Mouse (Mus musculus) layer of hippocampus, adult 11-12 months (tissue): Measurements from ENCODE around the gene Epyc.

Source experiments
- DNase-seq: peaks from one replicate; pipeline ENCODE4 v3.0.0; 2022; ENCODE audit warnings: low spot score

The Epyc gene

DNA sequence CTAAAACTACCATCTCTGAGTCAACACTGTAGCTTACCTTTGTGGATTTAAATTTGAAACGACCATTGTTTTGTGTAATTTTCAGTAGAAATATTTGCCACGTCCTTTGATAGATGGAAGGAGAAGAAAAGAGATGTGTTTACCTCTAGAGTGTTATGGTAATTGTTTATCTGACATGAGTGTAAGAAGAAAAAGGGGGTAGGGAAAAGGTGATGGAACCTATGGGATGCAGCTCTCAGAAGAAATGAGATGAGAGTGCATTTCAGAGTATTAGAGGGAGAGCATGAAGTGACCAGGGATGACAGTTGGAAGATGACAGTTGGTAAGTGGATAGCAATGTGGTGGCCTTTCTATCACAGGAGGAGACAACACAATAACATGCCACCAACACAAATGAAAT is at the start of gene Epyc:
TSS of gene Epyc (plus strand) at position 301 of the 400 bp plus-strand sequence.
- DNase-seq, result no peak

DNA sequence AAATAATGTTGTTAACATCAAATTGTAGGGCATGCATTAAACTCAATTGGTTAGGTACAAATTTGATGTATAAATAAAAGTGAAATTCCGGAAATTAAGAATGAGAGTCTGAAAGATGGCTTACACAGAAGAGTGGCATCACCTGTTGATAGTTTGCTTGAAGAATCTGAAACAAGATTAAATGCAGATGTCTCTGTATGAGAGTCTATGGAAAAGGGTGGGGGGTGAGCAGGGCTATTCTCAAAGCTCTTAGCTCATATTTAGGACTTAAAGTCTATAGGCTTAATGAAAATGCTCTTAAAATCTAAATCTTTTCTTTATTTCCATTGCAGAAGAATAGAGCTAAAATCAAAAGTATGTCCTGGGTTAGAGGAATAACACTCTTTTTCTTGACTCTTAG is 48.2 kb upstream of the Epyc start:
- no peak for DNase-seq

DNA sequence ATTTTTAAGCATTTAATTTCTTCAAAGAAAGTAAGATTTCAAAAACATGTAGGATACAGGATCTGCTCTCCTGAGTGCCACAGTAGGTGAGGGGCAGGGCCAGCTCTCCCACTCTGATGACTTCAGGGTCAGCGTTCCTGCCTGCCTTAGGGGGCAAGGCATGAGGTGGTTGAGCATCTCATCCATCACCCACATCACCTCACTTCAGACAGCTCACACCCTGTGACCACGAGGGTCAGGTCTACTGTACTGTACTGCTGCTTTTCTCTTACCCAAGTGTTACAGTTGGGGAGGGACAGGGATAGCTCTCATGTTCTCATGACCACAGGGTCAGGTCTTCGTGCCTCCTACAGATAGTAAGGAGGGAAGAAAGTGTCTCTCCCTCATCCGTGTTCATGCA is 42.1 kb upstream of the Epyc start:
- no peak for DNase-seq

DNA sequence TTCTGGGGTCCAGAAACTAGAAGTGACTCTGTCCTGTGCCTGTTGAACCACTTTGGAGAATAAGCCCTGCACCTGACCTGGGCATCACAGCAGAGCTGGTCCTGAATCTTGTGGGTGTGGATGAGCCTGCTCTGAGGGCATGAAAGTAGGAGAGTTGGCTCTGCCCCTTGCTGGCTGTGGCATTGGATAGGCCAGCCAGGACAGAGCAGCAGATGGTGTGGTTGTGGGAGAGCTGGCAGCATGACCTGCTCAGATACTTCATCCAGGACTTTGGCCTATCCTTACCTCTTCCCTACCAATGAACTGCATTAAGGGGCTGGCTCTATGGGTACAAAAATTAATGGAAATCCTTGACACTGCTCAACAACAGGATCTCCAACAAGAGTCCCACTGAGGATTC is 40.6 kb upstream of the Epyc start:
- no peak for DNase-seq

DNA sequence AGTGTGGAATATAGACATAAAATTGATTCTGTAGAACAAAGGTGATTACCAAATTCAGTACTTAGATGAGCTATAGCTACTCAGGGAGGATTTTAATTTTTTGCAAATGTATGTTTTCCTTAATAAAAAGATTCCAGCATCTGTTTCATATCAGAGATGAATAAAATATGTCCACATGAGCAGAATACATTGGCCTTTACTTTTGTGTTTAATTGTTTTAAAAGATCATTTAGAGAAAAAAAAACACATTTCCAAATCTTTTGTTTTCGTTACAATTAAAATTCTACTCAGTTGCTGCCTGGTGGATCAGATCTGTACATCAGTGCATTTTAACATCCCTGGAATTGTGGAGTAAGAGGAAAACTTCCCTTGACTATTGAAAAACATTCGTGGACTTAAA is 37.3 kb upstream of the Epyc start, which contains the start of gene Kera:
TSS of gene Kera (plus strand) at position 301 of the 400 bp plus-strand sequence.
- no peak for DNase-seq

DNA sequence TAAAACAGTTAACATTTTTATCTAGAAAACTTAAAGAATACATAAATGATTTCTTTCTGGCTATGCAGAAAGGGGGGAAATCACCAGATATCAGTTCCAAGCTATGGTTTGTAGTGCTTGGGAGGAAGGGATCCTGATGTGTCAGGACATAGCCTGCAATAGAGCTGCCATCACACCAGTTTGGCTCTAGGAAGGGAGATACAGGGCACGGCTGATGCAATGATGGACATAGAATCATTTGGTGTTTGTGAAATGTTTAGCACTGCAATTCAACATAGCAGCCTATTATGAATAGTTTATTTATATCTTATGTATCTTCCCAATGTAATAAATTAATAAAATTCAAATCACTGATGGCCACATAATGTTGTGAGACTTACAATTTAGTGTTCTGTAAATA is 21.5 kb upstream of the Epyc start:
- no peak for DNase-seq

DNA sequence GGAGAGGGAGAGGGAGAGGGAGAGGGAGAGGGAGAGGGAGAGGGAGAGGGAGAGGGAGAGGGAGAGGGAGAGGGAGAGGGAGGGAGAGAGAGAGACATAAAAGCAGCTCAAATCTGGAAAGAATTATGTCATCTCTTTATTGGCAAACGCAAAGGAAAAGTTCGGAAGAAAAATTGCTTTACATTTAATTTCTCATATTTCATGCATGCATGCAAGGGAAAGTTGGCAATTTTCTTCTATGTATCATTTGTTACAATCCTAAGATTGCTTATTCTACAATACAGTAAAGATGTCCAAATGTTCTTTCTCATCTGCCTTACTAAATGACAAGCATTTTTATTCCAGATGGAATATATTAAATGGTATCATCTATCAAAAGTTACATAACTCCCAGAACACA is 19.5 kb upstream of the Epyc start:
- DNase-seq, result no peak

DNA sequence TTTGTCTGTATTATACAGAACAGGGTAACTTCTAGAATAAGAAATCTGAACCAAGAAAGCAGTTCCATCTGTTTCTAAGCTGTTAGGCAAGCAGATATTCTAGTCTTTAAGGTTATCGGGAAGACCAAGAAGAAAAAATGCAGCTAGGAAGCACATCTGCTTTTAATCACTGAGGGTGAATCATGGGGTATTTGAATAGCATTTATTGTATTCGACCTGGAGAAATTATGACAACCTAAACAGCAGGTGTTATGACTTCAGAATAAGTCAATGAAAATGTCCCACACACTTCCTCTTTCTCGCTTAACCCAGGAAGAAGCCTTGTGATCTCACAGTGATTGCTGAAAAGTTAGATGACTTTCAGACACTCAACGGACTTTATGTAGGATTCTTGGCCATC is 18.8 kb upstream of the Epyc start:
- no peak for DNase-seq

DNA sequence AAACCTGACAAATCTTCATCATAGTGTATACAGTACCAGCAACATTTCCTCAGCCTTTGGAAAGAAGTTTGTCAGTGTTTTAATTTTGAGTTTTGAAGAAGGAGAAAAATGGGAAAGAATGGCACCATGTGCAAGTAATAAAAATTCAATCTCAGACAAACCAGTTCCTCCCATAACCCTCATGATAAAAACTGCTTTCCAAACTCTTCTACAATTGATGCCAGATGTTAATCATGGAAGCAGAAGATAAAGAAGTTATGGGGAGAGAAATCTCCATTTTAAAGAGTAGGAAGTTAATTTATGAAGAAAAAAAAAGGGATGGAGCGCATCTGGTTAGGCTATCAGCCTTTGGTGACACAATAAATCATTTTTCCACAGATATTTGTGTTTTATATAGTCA is 17.3 kb upstream of the Epyc start:
- DNase-seq, result no peak

DNA sequence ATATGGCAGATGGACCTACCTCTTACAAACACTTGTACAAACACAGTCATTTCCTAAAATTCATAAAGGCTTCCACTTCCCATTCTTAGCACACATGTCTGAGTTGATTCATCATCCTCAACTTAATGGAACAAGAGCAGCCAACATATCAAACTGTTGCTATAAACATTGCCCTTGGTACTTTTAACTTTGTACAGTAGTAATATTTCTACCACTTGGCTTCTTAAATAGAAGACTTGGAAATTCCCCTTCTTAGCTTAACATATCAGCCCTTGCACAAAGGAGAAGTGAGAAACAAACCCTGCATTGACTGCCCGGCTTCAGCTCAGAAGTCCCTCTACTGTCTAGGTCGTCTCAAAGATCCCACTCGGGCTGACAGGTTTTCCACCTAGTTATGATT is 12.8 kb upstream of the Epyc start:
- no peak for DNase-seq

DNA sequence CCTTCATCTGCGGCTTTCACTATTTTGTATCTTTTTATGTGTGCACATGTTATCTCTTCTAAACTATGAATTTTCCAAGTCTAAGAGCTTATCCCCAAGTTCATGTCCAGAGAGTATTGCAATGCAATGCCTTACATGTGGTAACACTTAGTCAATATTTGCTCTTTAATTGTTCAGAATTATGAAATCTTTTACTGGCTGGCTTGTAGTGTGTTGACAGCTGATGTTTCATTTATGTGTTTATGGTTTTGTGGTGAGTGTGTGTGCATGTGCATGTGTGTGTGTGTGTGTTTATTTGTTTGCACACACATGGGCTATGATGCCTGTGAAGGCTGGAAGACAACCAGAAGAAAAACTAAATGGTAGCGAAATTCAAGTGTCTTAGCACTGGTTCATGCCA is 1.9 kb upstream of the Epyc start:
- no peak for DNase-seq

DNA sequence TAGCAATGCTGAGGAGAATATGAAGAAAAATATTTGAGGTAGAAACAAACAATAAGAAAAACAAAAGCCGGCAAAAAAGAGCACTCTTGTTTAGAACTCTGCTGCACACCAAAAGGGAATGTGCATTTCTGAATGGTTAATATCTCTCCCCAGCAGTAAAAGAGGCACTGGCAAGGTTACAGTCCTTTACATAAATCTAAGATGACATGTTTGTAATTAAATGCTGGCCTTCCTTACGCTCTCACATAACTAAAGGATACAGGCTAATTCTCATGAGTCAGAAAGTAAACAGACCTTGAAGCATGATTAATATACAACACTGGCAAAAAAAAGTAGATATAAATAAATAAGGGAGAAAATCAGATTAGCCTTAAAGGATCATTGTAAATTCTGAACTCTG is 6.5 kb downstream of the Epyc start:
- DNase-seq, result no peak

DNA sequence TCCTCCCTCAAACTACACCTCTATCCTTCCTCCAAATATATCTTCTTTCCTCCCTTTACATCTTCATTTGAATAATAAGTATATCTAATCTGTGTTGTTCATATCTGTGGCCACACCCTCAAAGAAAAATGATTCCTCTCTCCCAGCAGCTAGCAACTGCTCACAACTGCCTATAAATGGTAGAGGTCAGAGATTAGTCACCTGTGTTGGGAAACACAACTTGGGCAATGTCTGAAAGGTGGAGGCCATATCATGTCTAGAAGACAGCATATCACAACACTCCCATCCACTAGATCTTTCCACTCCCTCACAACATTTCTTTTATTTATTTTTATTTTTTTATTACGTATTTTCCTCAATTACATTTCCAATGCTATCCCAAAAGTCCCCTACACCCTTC is 15.6 kb downstream of the Epyc start:
- DNase-seq, result no peak

DNA sequence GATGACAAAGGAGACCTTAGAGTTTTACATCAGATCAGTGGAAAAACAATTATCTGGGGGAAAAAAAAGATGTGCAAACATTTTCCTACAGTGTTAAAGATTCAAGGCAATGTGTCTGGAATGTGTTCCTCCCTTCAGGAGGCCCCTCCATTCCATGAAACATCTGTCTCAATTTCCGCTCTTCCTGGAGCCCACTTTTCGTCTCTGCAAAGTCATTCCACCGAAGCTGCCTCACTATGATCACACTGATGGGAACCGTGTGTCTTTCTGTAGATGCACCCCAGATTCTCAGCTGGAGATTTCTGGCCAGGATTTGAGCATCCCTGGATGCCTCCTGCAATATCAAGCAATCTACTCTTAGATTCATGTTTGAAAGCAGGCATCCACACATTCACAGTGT is 24.8 kb downstream of the Epyc start:
- DNase-seq, result no peak

DNA sequence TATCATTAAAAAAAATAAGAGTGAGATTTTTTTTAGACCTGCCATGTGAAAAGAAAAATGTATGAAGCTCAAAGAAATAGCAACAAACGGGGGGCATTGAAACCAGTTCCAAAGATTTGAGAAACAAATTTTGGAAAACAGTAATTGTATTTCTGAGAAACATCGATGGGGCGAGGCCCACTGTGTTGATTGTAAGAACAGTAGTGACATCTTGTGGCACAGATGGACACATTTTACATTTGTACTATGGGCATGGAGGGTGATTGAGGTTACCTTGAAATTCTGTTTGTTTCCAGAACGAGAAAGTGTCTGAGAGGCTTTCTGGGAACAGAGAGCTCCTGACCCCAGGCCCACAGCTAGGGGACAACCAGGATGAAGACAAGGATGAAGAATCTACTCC is 26.3 kb downstream of the Epyc start:
- peak; percentile 30 for DNase-seq

DNA sequence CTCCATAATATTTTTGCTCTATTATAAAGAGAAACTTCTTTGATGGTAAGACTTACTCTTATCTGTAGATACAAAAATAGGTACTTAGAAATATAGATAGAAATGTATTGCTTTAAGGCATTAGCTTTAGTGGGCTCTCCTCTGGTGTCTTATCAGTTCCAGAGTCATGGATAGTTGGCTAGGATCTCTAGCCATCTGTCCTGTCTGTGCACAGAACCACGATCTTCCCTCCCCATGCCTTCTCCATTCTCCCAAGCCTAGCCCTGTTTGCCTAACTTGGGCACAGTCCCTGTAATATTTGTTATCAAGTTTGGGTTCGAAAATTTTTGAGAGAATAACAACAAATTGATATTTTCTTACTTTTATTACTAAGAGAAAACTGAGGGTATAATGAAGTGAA is 29.4 kb downstream of the Epyc start:
- DNase-seq, result no peak

DNA sequence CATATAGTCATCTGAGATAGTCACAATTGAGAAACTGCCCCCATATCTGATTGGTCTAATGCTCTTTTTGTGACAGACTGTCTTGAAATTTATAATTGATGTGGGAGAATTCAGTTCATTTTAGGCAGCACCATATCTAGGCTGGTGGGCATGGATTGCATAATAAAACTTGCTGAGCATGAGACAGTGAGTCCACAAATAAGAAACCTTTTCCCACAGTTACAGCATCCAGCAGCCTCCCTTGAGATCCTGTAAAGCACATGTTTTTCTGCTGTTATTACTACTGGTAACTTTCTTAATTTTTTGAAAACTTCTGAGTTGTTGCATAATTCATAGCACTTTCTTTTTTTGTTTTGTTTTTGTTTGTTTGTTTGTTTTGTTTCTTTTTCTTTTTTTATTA is 39.1 kb downstream of the Epyc start:
- DNase-seq, result no peak

DNA sequence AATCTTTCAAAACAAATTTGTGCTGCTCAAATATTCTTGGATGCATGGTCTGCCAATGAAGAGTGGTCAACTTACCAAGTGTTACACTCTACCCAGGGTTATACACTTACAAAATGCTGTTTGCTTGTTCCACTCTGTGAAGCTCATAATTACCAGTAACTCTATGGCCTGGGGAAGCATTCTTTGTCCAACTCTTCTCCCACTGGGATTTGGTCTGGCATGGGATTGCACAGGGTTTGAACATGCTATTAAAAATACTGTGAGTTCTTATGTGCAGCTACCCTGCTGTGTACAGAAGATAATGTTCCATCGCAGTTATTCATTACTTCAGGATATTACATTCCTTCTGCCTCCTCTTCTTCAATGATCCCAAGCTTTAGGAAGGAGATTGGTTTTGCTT is 43.3 kb downstream of the Epyc start:
- DNase-seq, result no peak

DNA sequence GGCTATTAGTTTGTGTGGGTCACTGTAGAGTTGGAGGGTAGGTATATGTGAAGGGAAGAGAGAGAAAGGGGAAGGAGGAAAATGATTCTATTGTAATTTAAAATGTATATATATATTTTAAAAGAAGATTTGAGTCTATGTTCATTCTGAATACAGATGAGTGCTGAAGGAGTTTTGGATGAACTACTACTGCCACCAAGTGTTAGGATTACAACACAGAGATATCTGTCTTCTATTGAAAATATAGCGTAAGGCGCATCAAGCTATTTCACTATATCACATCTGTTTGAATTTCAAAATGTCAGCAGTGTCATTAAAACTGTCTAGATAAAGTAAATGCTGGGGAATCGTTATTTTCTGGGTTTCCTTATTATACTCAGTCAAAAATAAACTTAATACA is 45.6 kb downstream of the Epyc start:
- DNase-seq, result no peak

DNA sequence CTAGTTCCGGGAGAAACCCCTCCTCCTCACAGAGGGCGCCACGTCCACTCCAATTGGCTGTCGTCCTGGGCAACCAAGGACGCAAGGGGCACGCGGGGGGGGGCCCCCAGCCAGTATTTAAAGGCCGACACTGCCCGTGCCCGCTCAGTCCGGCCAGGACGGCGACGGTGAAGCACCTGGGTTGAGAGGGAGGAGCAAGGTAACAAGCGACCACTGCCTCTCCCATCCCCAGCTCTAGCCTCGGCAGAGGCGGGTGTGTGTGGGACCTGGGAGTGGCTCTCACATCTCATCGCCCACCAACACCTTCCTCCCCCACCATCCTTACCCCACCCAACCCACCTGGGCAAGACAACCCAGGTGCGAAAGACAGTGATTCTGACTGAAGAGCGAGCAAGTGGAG is 49.0 kb downstream of the Epyc start, which contains the start of gene Ccer1:
TSS of gene Ccer1 (plus strand) at position 147 of the 400 bp plus-strand sequence.
- no peak for DNase-seq

DNA sequence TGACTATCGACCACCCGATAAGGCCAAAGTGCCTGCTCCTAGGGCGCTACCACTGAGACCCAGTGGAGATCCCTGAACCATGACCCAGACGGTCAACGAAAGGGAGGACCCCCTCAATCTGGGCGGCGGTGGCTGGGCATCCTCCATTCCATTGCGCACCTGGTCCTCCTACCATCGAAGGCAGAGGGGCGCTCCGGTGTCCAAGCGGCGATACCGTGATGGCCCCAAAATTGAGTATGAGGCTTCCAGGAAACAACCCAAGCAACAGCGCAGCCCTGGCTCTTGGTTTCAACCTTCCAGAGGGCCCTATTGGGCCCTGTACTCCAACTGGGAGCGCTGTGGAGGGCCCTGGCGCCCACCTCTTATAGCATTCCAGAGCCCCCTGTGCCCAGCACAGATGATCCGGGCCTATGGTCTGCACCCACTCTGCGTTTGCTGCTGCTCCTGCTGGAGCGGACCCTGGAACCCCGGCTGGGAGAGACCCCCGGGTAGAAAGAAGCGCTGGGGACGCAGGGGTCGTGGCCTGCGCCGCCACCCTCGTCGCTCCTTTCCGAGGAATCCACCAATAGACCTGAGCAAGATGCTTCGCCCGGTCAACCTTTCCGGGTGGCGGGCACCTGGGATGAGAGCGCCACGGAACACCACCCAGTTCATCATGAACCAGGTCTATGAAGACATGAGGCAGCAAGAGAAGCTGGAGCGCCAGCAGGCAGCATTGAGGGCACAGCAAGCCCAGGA is 49.7 kb downstream of the Epyc start:
- DNase-seq, result no peak

DNA sequence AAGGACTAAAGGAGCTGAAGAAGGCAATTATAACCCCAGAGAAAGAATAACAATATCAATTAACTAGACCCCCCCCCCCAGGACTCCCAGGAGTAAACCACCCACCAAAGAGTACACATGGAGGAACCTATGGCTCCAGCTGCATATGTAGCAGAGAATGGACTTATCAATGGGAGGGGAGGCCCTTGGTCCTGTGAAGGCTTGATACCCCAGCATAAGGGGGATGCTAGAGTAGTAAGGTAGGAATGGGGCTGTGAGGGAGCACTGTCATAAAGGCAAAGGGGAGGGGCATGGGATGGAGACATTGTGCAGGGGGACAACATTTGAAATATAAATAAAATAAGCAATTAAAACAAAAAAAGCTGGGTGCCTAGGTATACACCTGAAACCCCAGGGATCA is 58.5 kb downstream of the Epyc start:
- no peak for DNase-seq

DNA sequence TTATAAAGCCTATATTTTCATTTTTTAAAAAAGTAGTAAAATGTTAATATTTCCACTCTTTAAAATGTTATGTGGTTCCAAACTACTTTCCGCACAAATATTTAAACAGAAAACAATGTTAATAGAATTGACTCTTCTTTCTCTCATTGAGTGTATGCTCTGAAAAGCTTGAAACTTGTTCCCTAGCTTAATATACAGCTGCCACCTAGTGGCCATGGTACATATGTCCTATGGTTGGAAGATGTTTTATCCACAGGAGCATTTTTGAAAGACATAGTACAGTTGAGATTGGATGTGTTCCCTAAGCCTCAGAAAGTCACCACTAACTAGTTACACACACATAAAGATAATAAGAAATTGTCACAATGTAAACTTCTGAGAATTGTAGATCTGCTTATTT is 60.7 kb downstream of the Epyc start:
- DNase-seq, result peak; percentile 40

DNA sequence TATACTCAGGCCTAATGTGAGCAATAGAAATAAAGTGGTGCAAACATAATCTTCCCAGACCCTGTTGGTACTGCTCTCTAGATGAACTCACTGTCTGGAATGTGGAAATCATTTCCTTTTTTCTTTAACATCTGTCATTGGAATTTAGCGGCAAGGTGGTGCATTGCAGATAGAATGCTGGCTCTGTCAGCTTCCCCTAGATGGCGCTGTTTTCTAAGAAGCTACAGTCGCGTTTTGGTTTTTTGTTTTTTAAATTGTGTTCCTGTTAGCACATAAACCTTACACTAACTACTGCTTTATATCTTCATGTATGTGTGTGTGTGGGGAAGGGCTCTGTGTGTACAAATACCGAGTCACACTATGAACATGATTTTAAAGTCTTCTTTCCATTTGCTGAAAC is 68.8 kb downstream of the Epyc start:
- peak; percentile 28 for DNase-seq

DNA sequence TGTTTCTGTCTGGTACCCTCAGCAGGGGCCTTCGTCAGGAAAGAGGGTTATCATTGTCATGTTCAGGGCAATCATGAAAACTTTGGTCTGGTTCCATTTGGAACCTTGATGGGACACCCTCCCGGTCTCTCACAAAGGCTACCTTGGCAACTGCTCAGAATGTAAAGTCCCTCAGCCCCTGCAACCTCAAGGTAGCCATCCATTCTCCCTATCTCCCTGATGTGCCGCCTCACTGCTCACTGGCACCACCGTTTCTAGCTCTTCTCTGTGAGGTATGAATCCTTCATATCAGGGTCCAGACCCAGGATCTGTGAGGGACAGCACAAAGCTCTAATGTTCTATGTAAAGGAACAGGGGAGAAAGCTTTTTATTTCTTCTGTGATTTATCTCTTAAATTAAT is 70.7 kb downstream of the Epyc start:
- no peak for DNase-seq
